Mouse (Mus musculus) stomach, postnatal 0 days (tissue): ENCODE measurements around the gene Tmem243.

Experiments used
- CTCF ChIP-seq: IDR thresholded peaks from 2 replicates; pipeline ENCODE4 v1.5.1; 2016; ENCODE audit warnings: antibody characterized with exemption, low read depth, mild to moderate bottlenecking, moderate library complexity
- EP300 ChIP-seq: optimal IDR thresholded peaks from 2 replicates; pipeline ENCODE3; 2016; ENCODE audit warnings: antibody characterized with exemption

DNA sequence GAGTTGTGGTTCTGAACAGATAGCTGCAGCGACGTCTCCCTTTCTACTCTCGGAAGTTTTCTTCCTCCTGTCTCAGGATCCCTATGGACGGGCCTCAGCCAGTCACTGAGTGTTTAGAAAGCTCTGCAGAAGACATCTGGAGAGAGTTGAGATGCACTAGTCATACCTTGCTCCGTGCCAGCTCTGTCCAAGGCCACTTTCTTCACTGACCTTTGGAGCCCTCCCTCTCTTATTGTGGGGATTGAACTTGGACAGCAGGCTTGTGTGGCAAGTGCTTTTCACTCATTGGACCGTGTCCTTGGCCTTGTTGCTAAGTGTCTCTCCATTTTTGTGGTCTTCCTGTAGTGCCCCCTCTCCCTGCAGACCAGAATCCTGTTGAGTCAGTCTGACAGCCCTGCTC is 6.3 kb downstream of the Tmem243 start:
- no peak for TF ChIP-seq CTCF
- no peak for TF ChIP-seq EP300
